Mouse (Mus musculus) skeletal muscle tissue, adult 2 months (tissue): ENCODE data around the gene Nek8.

Experiments
- DNase-seq: peaks from one replicate; pipeline ENCODE4 v3.0.0-alpha.2; 2012; ENCODE audit warnings: low read depth, low spot score

The Nek8 gene

GRCm38 (mm10) chr11:78183884-78184514 lies 7.5 kb upstream of the Nek8 start:
- no peak for DNase-seq

- peak; percentile 95 for DNase-seq
These were observed 6.7 kb upstream of the Nek8 start, which contains the start of gene Rpl23a for GRCm38 (mm10) chr11:78182961-78183844. Rpl23a (minus strand) TSS chr11:78183584.

GRCm38 (mm10) chr11:78182450-78182849 lies 6.0 kb upstream of the Nek8 start:
- DNase-seq = no peak

- DNase-seq = no peak
These were observed 5.4 kb upstream of the Nek8 start for GRCm38 (mm10) chr11:78181830-78182357.

- DNase-seq = no peak
These were observed 3.7 kb upstream of the Nek8 start for GRCm38 (mm10) chr11:78180081-78180761.

- DNase-seq = no peak
These were observed 3.0 kb upstream of the Nek8 start for GRCm38 (mm10) chr11:78179438-78179999.

- no peak for DNase-seq
These were observed 2.5 kb upstream of the Nek8 start for GRCm38 (mm10) chr11:78178859-78179437.

- DNase-seq = peak; percentile 92
These were observed 1.7 kb upstream of the Nek8 start for GRCm38 (mm10) chr11:78177903-78178858.

GRCm38 (mm10) chr11:78177437-78177836 lies 962 bp upstream of the Nek8 start:
- DNase-seq = no peak

- no peak for DNase-seq
These were observed 443 bp upstream of the Nek8 start for GRCm38 (mm10) chr11:78176905-78177331.

- no peak for DNase-seq
These were observed 589 bp downstream of the Nek8 start for GRCm38 (mm10) chr11:78175771-78176401.

- DNase-seq = no peak
These were observed 2.0 kb downstream of the Nek8 start for GRCm38 (mm10) chr11:78174506-78174905.

- DNase-seq = no peak
These were observed 3.6 kb downstream of the Nek8 start for GRCm38 (mm10) chr11:78172748-78173383.

- no peak for DNase-seq
These were observed 4.3 kb downstream of the Nek8 start for GRCm38 (mm10) chr11:78172034-78172747.

- DNase-seq = no peak
These were observed 5.1 kb downstream of the Nek8 start for GRCm38 (mm10) chr11:78171328-78171727.

- DNase-seq = no peak
These were observed 6.2 kb downstream of the Nek8 start for GRCm38 (mm10) chr11:78170306-78170705.

GRCm38 (mm10) chr11:78168541-78169468 lies 7.7 kb downstream of the Nek8 start:
- no peak for DNase-seq
